Mouse (Mus musculus): ENCODE data around the gene Snx15.

DNA sequence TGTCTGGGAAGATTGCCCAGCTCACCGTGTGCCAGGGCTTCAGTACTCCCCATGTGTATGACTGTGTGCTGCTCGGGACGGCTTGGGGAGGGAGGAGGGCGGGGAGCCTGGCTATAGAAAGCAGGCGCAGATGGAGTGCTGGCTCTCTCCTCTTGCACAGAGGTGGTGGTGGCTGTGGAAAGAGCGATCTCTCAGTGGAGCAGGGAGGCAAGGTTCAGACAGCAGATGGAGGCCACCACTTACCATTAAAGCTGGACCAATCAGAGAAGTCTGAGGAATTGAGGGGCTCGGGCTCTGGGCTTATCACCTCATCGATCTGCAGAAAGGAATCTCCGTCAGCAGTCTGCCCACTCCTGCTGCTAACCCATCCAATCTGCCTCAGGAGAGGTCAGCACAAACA lies 45.9 kb downstream of the Snx15 start, which contains the start of gene Gm28374:
- TF ChIP-seq EP300 (optimal IDR thresholded peaks at IDR 0.05) (no peak), CTCF (IDR thresholded peaks at IDR 0.05; ENCODE audit: low read depth) (no peak)
